Mouse (Mus musculus) liver, embryonic 14.5 days (tissue): ENCODE data around the gene Podxl. TPM values are rescaled to one million over a fixed set of nuclear protein-coding genes. Genes with fewer than 3 reads are reported as not detected.

Source experiments
- ATAC-seq: fragments of 200-750 bp; cut with Nextera tagmentation; 2 replicates; pipeline ENCODE4 v1.8.0; 2017; ENCODE audit warnings: moderate number of reproducible peaks, mild to moderate bottlenecking, moderate library complexity; ENCODE audit not compliant: insufficient read depth
- DNase-seq, 3 experiments: peaks; one replicate each; pipeline ENCODE4 v3.0.0-alpha.2; 2012 to 2013; ENCODE audit warnings: low read depth in 3 of 3, low spot score in 3 of 3
- H3K27ac ChIP-seq: fragments of 300-500 bp; sonication (generic); 2 replicates; pipeline ENCODE4 v1.5.1; 2014; ENCODE audit warnings: moderate library complexity, mild to moderate bottlenecking, control low read depth, inconsistent platforms
- H3K27me3 ChIP-seq: fragments of 300-500 bp; sonication (generic); 2 replicates; pipeline ENCODE4 v1.6.1; 2014; ENCODE audit warnings: mild to moderate bottlenecking, low read length, moderate library complexity; ENCODE audit not compliant: control insufficient read depth, insufficient read depth
- H3K36me3 ChIP-seq: fragments of 300-500 bp; sonication (generic); replicated peaks from 2 replicates; pipeline ENCODE4 v1.6.1; 2014; ENCODE audit warnings: low read depth; ENCODE audit not compliant: control insufficient read depth, insufficient read depth
- H3K4me1 ChIP-seq, 2 experiments: fragments of 200-500 bp in 1 of 2; fragments of 300-500 bp in 1 of 2; sonication (generic) in 1 of 2; replicated peaks; 2 replicates each; pipeline ENCODE4 v1.6.1; 2012 to 2014; ENCODE audit warnings: antibody characterized with exemption in 1 of 2, inconsistent platforms in 1 of 2, low read length in 1 of 2; ENCODE audit not compliant: control insufficient read depth in 2 of 2, insufficient read depth in 2 of 2
- H3K4me2 ChIP-seq: fragments of 300-500 bp; sonication (generic); 2 replicates; pipeline ENCODE4 v1.6.1; 2014; ENCODE audit warnings: low read depth, mild to moderate bottlenecking, control low read depth, moderate library complexity
- H3K4me3 ChIP-seq, 2 experiments: fragments of 200-500 bp in 1 of 2; fragments of 300-500 bp in 1 of 2; sonication (generic) in 1 of 2; 2 replicates each; pipeline ENCODE4 v1.5.1; 2012 to 2014; ENCODE audit warnings: low read depth in 2 of 2, low read length in 2 of 2, mild to moderate bottlenecking in 2 of 2, control low read depth in 1 of 2, inconsistent platforms in 1 of 2, moderate library complexity in 1 of 2; ENCODE audit not compliant: insufficient read depth in 1 of 2
- H3K9ac ChIP-seq: fragments of 300-500 bp; sonication (generic); replicated peaks from 2 replicates; pipeline ENCODE4 v1.6.1; 2014; ENCODE audit warnings: mild to moderate bottlenecking, control low read depth, moderate library complexity
- H3K9me3 ChIP-seq: fragments of 300-500 bp; sonication (generic); 2 replicates; pipeline ENCODE4 v1.6.1; 2016; ENCODE audit warnings: low read length, mixed read lengths; ENCODE audit not compliant: control insufficient read depth
- CTCF ChIP-seq: IDR thresholded peaks from 2 replicates; pipeline ENCODE4 v1.5.1; 2016; ENCODE audit warnings: antibody characterized with exemption, low read depth, control low read depth
- EP300 ChIP-seq: IDR thresholded peaks from 2 replicates; pipeline ENCODE4 v1.6.1; 2016; ENCODE audit warnings: antibody characterized with exemption, low read depth
- WGBS: fragments of 180-500 bp; shearing (Covaris S2); extraction: QIAGEN DNeasy Blood & Tissue Kit; methylation state at CpG from one replicate; pipeline ENCODE4 v1.1.7; 2014; ENCODE audit not compliant: insufficient replicate concordance; 5-methylcytosine and 5-hydroxymethylcytosine counted together
- polyA plus RNA-seq, 2 experiments: library from polyadenylated mRNA; depleted of rRNA in 1 of 2; stranded (reverse) in 1 of 2; unstranded in 1 of 2; fragments of >200 nt; fragmentation: Nextera tagmentation in 1 of 2; extraction: Ambion mirVana in 1 of 2; gene quantifications; 2 replicates each; pipeline versions ENCODE4 v1.2.1 to v1.2.3; 2012 to 2014

Podxl gene
- polyA plus RNA-seq, 2 experiments = 5.0 to 8.2 TPM

- peaks cover 2% of the 10 kb centered on the region; the same call in 1 of the 2 replicates for H3K36me3 ChIP-seq
- 74% methylated on average over 5 of the region's 5 CpGs for WGBS
- no peaks in the 10 kb centered on the region for H3K9me3 ChIP-seq
- no peak overlapping the region for H3K9ac ChIP-seq
- no peak overlapping the region for H3K27ac ChIP-seq
- no peak for DNase-seq
- no peaks in the 10 kb centered on the region for H3K27me3 ChIP-seq
- TF ChIP-seq CTCF (no peak), EP300 (no peak)
- H3K4me1 ChIP-seq = peaks cover 19 to 21% of the 10 kb centered on the region in 2 experiments
- no peak for ATAC-seq
- no peak overlapping the region for H3K4me2 ChIP-seq
- H3K4me3 ChIP-seq = no peak overlapping the region
These were observed 40.7 kb downstream of the Podxl start for GRCm38 (mm10) chr6:31523039-31523438.

- Histone ChIP-seq H3K27me3 (no peaks in the 10 kb centered on the region), H3K9ac (no peak overlapping the region), H3K4me2 (no peak overlapping the region), H3K36me3 (peaks cover 2% of the 10 kb centered on the region; the same call in 1 of the 2 replicates), H3K4me1 (peaks cover 19 to 26% of the 10 kb centered on the region in 2 experiments), H3K9me3 (no peaks in the 10 kb centered on the region), H3K4me3 (no peak overlapping the region), H3K27ac (no peak overlapping the region)
- WGBS = 88% methylated on average over 4 of the region's 4 CpGs
- TF ChIP-seq EP300 (no peak), CTCF (no peak)
- ATAC-seq (no peak), DNase-seq (no peak)
These were observed 41.3 kb downstream of the Podxl start for GRCm38 (mm10) chr6:31522478-31522877.

- H3K9ac ChIP-seq = no peak overlapping the region
- 76% methylated on average over 8 of the region's 8 CpGs for WGBS
- H3K4me3 ChIP-seq = no peak overlapping the region
- no peak for DNase-seq
- H3K36me3 ChIP-seq = peaks cover 2% of the 10 kb centered on the region; the same call in 1 of the 2 replicates
- peaks cover 23 to 32% of the 10 kb centered on the region in 2 experiments for H3K4me1 ChIP-seq
- no peak overlapping the region for H3K27ac ChIP-seq
- ATAC-seq = no peak
- H3K9me3 ChIP-seq = no peaks in the 10 kb centered on the region
- TF ChIP-seq EP300 = no peak
- no peak for TF ChIP-seq CTCF
- no peaks in the 10 kb centered on the region for H3K27me3 ChIP-seq
- H3K4me2 ChIP-seq = no peak overlapping the region
These were observed 42.1 kb downstream of the Podxl start for GRCm38 (mm10) chr6:31521491-31522355.

GRCm38 (mm10) chr6:31520486-31521215 lies 43.1 kb downstream of the Podxl start:
- H3K9ac ChIP-seq = no peak overlapping the region
- 74% methylated on average over 7 of the region's 7 CpGs for WGBS
- no peak for DNase-seq
- H3K27ac ChIP-seq = no peak overlapping the region
- no peaks in the 10 kb centered on the region for H3K9me3 ChIP-seq
- H3K36me3 ChIP-seq = no peaks in the 10 kb centered on the region; the same call in 1 of the 2 replicates
- H3K27me3 ChIP-seq = no peaks in the 10 kb centered on the region
- H3K4me2 ChIP-seq = no peak overlapping the region
- H3K4me3 ChIP-seq = no peak overlapping the region
- ATAC-seq = no peak
- peaks cover 23 to 32% of the 10 kb centered on the region in 2 experiments for H3K4me1 ChIP-seq
- TF ChIP-seq EP300 = no peak
- TF ChIP-seq CTCF = no peak

- WGBS = 26% methylated on average over 8 of the region's 8 CpGs
- Histone ChIP-seq H3K27me3 (no peaks in the 10 kb centered on the region), H3K9me3 (no peaks in the 10 kb centered on the region), H3K4me2 (peak overlapping the region; percentile 20; the same call in 1 of the 2 replicates), H3K4me3 (no peak overlapping the region), H3K4me1 (peaks cover 23 to 32% of the 10 kb centered on the region in 2 experiments), H3K27ac (peak overlapping the region; percentile 46), H3K9ac (no peak overlapping the region), H3K36me3 (no peaks in the 10 kb centered on the region; the same call in 1 of the 2 replicates)
- TF ChIP-seq EP300 (peak; percentile 82), CTCF (peak; percentile 87)
- peak; percentile 89 for ATAC-seq
- peak; percentile 46 to 64 (median 58) for DNase-seq
These were observed 44.7 kb downstream of the Podxl start for GRCm38 (mm10) chr6:31519001-31519471.
